Mouse (Mus musculus): ENCODE measurements around the gene Ifitm7.

DNA sequence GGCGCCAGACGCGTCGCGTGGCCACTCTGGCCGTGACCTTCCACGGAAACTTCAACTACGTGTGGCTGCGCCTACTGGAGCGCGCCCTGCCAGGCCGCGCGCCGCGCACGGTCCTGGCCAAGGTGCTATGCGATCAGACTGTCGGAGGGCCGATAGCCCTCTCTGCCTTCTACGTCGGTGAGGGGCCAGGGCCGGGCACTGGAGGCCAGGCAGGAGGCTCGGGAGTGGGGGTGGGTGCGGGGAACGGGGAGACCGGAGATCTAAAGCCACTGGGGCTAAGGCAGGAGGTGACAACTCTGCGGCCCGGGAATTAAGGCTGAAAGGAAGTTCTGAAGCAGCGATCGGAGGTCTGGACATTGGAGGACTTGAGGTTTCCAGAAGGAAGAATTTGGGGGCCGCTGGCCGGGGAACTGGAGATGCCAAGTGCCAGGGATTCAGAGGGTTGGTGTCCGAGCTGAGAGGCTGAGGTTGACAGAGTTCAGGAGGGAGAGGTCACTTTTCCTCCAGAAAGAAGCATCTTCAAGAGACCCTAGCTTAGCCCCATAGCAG lies 45.8 kb downstream of the Ifitm7 start:
- TF ChIP-seq CTCF (IDR thresholded peaks at IDR 0.05 in 2 of 3, conservative IDR thresholded peaks at IDR 0.05 in 1 of 3; ENCODE audit: control insufficient read depth in 1 of 3, insufficient read depth in 1 of 3, low read depth in 2 of 3, low read length in 3 of 3, poor library complexity in 1 of 3, severe bottlenecking in 1 of 3): no peak
- TF ChIP-seq E2F4 (IDR thresholded peaks at IDR 0.05; ENCODE audit: borderline replicate concordance, low read depth, low read length): no peak
- no peak for TF ChIP-seq CHD2 (IDR thresholded peaks at IDR 0.05; ENCODE audit: low read length)
- TF ChIP-seq USF1 (IDR thresholded peaks at IDR 0.05; ENCODE audit: low read depth, low read length): no peak
